Mouse (Mus musculus) T-cell, adult 2 months (primary cell): ENCODE measurements around the gene 4921504E06Rik.

Source experiments
- DNase-seq: peaks from one replicate; pipeline ENCODE4 v3.0.0; 2022; ENCODE audit warnings: low spot score

The 4921504E06Rik gene

DNA sequence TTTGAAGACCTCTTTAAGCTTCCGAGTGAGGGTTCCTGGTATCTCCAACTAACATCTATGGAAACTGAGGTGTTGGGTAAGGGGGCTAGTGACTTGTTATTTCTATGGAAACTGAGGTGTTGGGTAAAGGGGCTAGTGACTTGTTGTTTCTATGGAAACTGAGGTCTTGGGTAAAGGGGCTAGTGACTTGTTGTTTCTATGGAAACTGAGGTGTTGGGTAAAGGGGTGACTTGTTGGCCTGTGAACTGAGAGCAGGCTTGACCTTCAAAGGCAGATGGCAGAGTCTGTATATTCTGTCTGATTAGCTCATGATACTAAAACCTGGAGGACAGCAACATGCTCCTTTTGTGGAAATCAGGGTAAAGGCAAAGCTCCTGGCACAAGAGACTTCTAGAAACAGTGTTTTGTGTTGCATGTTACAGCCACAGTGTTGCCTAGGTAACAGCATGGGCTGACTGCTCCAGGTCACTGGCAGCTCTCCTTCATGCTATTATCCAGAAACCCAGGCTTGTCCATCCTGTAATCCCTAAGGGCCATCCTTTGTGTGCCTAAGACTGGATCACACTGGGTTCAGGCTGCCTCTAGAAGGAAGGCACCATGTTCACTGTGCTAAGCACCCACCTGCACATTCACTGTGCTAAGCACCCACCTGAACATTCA, 133.9 kb downstream of the 4921504E06Rik start:
- no peak for DNase-seq

DNA sequence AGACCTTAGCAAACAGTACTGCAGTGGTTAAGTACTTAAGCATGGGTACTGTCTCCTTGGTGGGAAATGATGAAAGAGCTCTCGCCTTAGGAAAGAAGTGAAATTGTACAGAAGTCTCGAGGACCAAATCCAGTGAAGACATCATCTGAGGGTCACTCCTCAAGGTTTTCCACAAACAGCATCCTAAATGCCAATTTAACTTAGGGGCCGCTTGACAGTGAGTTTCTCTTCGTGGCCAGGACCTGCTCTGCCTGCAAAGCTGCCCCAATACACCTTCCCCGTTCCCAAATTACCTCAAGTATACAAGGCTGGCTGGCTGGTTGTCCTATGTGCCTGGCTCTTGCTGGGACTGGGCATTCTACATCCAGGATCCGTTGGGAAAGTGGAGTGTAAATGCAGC, 137.6 kb downstream of the 4921504E06Rik start:
- DNase-seq = no peak

DNA sequence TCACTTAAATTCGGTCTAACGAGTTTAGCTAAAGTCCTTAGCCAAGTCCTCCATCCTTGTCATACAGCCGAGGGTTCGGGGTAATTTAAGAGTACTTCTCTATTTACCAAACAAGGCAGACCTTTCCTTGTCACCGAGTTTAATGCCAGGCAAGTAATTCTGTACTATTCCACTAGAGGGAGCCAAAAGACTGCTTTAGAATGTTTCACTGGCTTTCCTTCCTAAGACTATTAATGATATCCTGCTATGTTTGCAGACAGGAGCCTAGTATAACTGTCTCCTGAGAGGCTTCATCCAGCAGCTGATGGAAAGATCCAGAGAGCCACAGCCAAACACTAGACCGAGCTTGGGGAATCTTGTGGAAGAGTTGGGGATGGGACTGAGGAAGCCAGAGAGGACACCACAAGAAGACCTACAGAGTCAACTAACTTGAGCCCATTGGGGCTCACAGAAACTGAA, 138.6 kb downstream of the 4921504E06Rik start:
- DNase-seq = peak; percentile 51

DNA sequence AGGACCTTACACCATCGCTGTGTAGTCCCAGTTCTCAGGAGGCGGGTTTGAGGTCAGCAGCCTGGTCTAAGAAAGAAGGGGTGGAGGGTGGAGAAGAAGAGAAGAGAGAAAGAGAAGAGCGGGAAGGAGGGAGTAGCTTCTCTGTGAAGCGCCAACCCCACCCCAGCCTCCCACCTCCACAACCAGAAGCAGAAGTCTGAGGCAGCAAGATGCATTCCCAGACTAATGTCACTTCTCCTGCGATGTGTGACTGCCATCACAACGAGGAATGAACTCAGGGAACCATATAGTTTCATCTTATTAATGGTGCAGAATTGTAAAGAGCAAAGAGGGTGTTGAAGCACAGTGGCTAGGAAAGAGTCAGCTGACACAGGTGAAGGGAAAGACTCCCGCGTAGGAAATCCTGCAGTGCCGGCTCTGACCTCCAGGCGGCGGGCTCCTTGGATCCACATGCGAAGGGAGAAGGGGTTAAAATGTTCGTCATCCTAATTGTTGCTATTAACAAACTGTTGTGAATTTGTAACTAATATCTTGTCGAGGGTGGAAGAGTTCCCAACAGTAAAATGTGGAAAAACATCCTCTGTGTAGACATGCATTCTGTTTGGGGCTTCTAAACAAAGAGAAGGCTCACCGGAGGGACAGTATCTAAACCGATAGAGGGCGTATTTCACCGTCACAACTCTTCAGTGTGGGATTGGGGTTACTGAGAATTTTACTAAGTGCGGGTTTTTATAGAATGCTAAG, 139.3 kb downstream of the 4921504E06Rik start:
- DNase-seq = peak; percentile 29
